Mouse (Mus musculus): ENCODE measurements around the gene Nanos3.

The Nanos3 gene

DNA sequence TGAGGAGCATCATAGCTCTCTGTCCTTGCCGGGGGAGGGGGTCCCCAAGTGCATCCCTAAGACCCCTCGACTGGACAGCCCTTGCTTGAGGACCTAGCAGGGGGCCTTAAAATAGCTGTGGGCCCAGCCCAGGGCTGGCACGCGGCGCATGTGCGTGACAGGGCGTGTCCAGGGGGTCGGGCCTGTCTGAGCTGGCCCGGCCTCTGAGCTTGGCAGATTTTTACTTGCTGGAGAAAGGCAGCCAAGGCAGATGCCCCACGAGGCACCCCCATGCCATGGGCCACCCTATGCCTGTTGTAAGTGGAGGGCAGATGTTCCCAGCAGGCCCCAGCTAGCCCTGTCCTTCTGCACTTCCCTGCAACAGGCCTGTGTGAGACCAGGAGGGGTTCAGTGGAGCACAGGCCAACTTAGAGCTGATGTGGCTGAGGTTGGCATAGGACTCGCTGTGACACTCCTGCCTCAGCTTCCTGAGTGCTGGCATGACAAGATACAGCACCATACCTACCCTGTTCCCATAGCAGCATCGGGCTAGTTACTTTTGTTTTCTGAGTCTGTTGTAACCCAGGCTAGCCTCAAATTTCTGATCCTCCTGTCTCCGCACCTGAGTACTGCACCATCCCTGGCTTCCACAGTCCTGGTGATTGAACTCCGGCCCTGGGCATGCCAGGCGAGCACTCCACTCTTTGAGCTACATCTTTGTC is 16.7 kb upstream of the Nanos3 start:
- in situ Hi-C loops (cut with MboI), result no loop called here

GRCm38 (mm10) chr8:84200652-84201544 is 15.9 kb upstream of the Nanos3 start:
- in situ Hi-C loops (cut with MboI), result no loop called here

GRCm38 (mm10) chr8:84200126-84200555 is 15.1 kb upstream of the Nanos3 start:
- in situ Hi-C loops (cut with MboI), result no loop called here

- in situ Hi-C loops (cut with MboI), result no loop called here
Observed at GRCm38 (mm10) chr8:84199348-84200125, 14.5 kb upstream of the Nanos3 start.

DNA sequence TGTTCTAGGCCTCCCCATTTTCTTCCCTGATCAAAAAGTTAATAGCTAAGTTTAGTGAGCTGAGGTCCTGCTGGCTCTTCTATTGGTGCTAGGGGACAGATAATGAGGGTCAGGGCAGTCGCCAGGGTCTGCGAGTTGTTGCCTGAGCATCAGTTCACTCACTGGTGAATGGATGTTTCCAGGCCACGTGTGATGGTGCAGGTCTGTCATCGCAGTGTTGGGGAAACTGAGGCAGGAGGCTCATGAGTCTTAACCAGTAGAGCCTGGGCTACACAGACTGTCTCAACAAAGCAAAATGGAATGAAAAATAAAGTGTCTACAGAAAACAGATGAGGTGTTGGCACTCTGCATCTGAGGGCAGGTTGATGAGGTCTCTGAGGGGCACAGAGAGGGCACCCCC is 13.9 kb upstream of the Nanos3 start:
- in situ Hi-C loops (cut with MboI), result no loop called here

DNA sequence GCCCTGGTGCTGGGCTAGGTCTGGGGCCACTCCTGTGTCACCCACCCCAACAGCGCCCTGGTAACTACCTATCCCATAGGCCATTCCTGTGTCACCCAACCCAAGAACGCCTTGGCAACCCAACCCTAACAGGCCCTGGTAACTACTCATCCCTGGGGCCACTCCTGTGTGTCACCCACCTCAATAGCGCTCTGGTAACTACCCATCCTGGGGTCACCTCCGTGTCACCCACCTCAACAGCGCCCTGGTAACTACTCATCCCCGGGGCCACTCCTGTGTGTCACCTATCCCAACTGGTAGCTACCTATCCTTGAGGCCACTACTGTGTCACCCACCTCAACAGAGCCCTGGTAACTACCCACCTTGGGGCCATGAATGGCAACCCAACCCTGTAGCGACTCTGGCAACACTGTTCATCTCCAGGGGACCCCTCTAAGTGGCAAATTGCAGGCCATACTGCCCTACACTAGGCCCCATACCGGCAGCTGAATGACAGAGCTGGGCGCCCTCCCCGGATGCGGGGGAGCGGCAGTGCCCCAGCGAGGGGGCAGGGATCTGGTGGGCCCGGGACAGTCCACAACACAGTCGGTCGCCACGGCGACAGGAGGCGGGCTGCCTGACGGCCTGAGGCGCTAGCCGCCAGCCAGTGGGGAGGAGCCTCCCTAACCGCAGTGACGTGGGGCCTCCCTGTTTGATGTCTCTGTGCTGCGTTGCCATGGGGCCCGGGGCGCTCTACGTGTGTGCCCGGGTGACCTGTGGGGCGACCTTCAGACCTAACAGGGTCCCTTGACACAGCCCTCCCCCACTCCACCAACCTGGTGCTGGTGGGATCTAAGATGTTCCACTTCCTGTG is 13.1 kb upstream of the Nanos3 start:
- in situ Hi-C loops (cut with MboI), result no loop called here

DNA sequence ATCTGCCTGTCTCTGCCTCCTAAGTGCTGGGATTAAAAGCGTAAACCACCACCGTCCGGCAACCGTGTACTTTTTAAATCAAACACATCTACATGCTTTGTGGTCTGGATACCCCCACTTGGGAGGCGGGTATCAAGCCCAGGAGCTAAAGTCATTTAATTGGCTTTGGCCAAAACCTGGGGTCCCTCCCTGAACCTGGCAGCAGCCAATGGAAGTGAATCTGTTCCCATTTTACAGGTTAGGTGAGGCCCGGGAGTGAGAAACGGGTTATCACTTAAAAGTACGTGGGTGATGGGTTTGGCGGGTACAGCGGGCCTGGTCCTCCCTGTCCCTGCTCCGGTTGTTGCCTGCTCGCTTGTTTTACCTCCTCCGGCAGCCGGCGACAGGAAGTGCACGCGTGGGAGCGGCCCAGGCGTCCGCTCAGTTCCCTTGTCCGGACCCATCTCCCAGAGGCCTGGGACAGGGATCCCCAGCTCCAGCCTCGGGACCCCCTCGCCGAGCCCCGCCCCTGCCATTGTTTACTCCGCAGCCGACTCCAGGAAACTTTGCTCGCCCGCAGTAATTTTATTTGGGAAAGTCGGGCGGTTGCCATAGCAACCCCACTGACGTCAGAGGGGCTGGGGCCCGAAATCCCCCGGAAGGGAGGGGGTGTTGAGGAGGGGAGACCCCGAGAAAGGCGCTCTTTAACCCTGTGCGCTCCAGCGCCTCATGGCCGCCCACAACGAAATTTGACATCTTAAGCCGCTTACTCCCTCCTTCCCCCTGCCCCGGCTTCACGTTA is 12.3 kb upstream of the Nanos3 start:
- in situ Hi-C loops (cut with MboI), result no loop called here

DNA sequence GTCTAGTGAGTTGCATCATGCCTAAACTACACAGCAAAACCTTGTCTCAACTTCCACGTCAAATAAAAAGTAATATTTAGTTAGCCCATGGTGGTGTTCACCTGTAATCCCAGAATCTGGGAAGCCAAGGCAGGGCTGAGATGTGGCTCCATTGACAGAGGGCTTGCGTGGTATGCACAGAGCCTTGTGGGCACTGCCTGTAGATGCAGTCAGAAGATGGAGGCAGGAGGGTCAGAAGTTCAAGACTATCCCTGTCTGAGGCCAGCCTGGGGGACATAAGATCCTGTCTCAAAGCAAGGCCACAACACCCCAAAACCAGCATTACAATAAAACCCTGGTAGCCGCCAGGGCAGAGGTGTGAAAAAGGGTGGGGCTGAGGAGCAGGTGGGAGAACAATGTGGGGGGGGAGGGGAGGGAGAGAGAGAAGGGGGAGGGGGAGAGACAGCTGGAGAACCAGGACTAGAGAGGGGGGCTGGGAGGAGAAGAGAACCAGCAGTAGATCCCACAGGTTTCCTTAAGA is 9.3 kb upstream of the Nanos3 start:
- in situ Hi-C loops (cut with MboI), result no loop called here

GRCm38 (mm10) chr8:84193566-84193965 is 8.5 kb upstream of the Nanos3 start:
- in situ Hi-C loops (cut with MboI), result no loop called here

GRCm38 (mm10) chr8:84193161-84193560 is 8.1 kb upstream of the Nanos3 start:
- in situ Hi-C loops (cut with MboI), result no loop called here

DNA sequence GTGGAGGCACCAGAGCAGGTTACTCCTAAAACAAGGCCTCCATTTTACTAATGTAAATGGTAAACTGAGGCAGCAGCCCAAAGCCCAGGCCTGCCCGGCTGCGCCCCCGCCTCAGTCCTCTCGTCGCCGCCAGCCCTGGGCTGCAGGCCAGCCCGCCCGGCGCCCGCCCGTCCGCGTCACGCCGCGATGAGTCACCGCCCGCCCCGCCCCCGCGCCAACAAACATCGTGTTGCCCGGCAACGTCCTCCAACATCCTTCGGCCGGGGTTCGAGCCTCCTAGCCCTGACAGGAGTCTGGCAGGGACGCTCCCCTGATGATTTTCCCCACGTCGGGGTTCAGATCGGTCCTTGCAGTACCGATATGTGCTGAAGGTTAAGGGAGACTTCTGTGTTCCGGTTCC is 7.5 kb upstream of the Nanos3 start:
- in situ Hi-C loops (cut with MboI), result no loop called here

DNA sequence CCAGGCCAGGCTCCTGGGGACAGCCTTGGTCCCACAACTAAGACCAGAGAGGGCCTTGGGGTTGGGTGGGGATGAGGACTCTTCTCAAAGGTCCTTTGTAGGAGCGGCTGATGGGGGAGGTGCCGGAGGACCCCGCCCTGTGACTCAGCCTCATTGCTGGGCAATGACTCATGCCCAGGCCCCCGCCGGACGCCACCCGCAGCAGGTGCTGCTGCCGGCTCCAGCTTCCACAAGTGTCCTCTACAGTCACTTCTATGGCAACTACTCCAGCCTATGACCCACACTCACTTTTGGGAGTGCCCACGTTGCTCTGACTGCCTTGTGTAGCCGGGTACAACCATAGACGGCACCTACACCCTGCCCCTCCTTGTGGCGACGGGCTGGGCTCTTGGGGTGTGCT is 7.0 kb upstream of the Nanos3 start:
- in situ Hi-C loops (cut with MboI), result no loop called here

- in situ Hi-C loops (cut with MboI), result no loop called here
Observed at GRCm38 (mm10) chr8:84190191-84190867, 5.3 kb upstream of the Nanos3 start.

DNA sequence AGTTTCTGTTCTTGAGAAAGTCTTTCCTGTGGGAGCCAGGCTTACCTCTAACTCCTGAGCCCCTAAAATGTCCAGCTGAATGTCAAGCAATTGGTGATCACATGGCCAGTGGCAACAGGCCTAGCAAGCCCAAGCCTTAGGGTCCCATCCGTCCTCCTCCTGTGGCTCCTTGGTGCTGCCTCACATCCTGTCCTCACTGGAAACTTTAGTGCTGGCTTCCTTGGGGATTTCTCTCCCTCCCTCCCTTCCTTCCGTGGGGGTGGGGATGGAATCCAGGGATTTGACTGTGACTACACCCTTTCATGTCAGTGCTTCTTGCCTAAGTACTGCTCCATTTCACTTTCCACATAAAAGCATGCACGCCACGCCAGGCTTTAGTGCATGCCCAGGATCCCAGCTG is 4.6 kb upstream of the Nanos3 start:
- in situ Hi-C loops (cut with MboI), result loop anchor here (10.0 kb wide), 1 partner anchor 165 kb away; no protein-coding TSS in a partner anchor

GRCm38 (mm10) chr8:84188671-84189070 is 3.7 kb upstream of the Nanos3 start:
- in situ Hi-C loops (cut with MboI), result loop anchor here (10.0 kb wide), 1 partner anchor 166 kb away; no protein-coding TSS in a partner anchor

- in situ Hi-C loops (cut with MboI), result loop anchor here (10.0 kb wide), 1 partner anchor 168 kb away; no protein-coding TSS in a partner anchor
Observed at GRCm38 (mm10) chr8:84187065-84187755, 2.2 kb upstream of the Nanos3 start.

DNA sequence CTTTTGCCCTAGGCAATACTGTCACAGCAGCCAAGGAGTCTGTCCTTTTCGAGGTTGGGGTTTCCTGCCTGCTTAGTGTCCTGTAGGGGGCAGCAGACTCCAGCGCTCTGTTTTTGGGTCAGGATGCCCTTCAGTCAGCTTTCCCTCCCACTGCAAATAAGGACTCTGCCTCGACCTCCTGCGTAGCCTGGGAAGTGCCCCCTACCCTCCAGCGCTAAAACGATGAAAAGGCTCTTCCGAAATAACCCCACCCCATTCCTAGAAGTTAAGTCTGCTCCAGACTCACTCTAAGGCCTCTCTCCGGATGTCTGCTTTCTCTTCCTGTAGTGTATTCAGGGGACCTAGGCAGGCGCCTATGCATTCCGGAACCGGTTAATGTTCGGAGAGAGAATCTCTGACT is 1.5 kb upstream of the Nanos3 start:
- in situ Hi-C loops (cut with MboI), result loop anchor here (10.0 kb wide), 1 partner anchor 168 kb away; no protein-coding TSS in a partner anchor

- in situ Hi-C loops (cut with MboI), result loop anchor here (10.0 kb wide), 1 partner anchor 170 kb away; no protein-coding TSS in a partner anchor
Observed at GRCm38 (mm10) chr8:84184085-84185043, 653 bp downstream of the Nanos3 start.
